Comparison of ENCODE assay signal across 18 mouse cellular contexts in genomic region chr12:80269303-80269702, GRCm38 (mm10).
"Had no signal": no experiment of that assay in that cellular context is flagged by ENCODE, and none has a peak within 500 bp of the region (broad histone marks: within the 10 kb centered on the region; RNA-seq: fewer than 3 reads in every experiment).

No protein-coding gene starts in this region.

- ATAC-seq: midbrain, embryonic 16.5 days had no signal

- H3K36me3 ChIP-seq: midbrain, embryonic 10.5 days; midbrain, embryonic 12.5 days; neural tube, embryonic 13.5 days; neural tube, embryonic 15.5 days had no signal

- H3K4me2 ChIP-seq: lung, embryonic 14.5 days; midbrain, embryonic 12.5 days; neural tube, embryonic 13.5 days; neural tube, embryonic 15.5 days had no signal

- H3K27ac ChIP-seq: midbrain, embryonic 10.5 days; midbrain, embryonic 12.5 days; neural tube, embryonic 13.5 days; neural tube, embryonic 15.5 days had no signal

- H3K9me3 ChIP-seq: midbrain, embryonic 10.5 days; midbrain, embryonic 12.5 days; neural tube, embryonic 13.5 days; neural tube, embryonic 15.5 days had no signal

- H3K9ac ChIP-seq: lung, embryonic 14.5 days; midbrain, embryonic 12.5 days; neural tube, embryonic 13.5 days; neural tube, embryonic 15.5 days had no signal

- DNase-seq: lung, adult 18-20 months; lung, embryonic 14.5 days; lung, postnatal 10 days; lung, postnatal 4 days; midbrain, embryonic 14.5 days; retina, postnatal 1 day; right cerebral cortex, adult 18-20 months; right cerebral cortex, postnatal 25 days; right cerebral cortex, postnatal 4 days; spleen, adult 18-20 months; thymus, adult 18-20 months; thymus, postnatal 25 days had no signal

- H3K4me3 ChIP-seq: midbrain, embryonic 10.5 days; midbrain, embryonic 12.5 days; myocyte; neural tube, embryonic 13.5 days; neural tube, embryonic 15.5 days had no signal

- H3K27me3 ChIP-seq: midbrain, embryonic 12.5 days; neural tube, embryonic 13.5 days; neural tube, embryonic 15.5 days had no signal
